Mouse (Mus musculus) gastrocnemius, postnatal 14 days (tissue): ENCODE measurements around the gene Nepn. TPM values are rescaled to one million over a fixed set of nuclear protein-coding genes. Genes with fewer than 3 reads are reported as not detected.

Experiments used
- DNase-seq: peaks from one replicate; pipeline ENCODE4 v3.0.0; 2021; ENCODE audit warnings: mixed read lengths
- intact Hi-C: fragments of 180-260 bp; cut with DNase I; formaldehyde crosslinking; loops from one replicate; pipeline ENCODE4 v1.15.1; 2025; ENCODE audit warnings: low total_unique reads
- total RNA-seq, 2 experiments: library from RNA; stranded (reverse); gene quantifications; 2 replicates each; pipeline ENCODE4 v1.2.3; 2021

Gene Nepn
- total RNA-seq, 2 experiments from 2014 or later, result not detected

DNA sequence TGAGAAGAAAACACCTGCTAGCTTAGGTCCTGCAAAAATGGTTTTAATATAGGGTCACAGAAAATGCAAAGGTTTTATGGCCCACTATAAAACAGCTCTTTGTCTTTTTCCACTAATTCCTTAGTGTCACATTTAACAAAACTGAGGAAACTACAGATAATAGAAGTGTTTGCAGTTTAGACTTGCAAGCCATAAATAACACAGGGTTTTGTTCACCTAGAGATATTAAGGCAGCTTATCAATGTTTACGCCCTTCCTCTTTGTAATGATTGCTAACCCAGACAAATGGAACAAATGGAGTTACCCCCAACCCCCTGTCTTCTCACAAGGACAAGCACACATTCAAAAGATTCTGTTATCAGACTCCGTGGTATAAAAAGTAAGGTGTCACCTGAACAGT lies 2.4 kb downstream of the Nepn start:
- DNase-seq, result no peak
- intact Hi-C loops, result no loop called here

- intact Hi-C loops, result no loop called here
- no peak for DNase-seq
Measured at GRCm38 (mm10) chr10:52396647-52397046, 7.9 kb downstream of the Nepn start.

DNA sequence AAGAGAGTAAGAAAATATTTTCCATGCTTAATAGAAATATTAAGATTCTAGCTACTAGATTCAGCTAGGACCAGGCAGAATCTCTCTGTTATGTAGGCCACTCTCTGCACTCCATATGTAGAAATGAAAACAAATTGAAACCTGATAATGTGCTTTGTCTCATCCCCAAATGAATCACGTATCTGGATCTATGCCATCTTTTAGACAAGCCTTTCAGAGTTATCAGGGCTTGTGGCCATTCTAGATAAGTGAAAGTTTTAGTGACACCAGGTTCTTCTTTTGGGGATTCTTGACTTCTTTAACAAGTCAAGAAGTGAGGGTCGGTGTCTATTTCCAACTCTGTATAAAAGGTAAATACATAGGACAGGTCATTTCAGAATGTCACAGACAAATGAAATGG lies 9.9 kb downstream of the Nepn start:
- intact Hi-C loops, result no loop called here
- DNase-seq, result no peak

- DNase-seq, result no peak
- intact Hi-C loops, result no loop called here
Measured at GRCm38 (mm10) chr10:52399722-52400121, 10.9 kb downstream of the Nepn start.

- DNase-seq, result no peak
- intact Hi-C loops, result no loop called here
Measured at GRCm38 (mm10) chr10:52405160-52405559, 16.4 kb downstream of the Nepn start.

DNA sequence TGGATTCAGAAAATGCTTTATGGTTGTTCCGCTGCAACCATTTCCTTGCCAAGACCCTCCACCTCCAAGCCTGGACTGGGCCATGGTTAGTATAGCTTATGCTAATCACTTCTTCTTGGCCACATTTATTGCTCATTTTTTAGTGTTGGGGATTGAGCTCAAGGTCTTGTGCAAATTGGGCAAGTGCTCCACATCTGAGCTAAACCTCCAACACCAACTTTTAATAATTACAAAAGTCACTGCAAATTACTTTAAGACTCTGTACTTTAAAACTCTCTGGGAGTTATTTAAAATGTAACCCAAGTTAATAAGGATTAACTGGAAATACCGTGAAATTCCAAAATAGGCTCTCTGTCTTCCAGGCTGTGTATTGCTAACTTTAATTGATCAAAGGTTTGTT lies 18.8 kb downstream of the Nepn start:
- DNase-seq, result no peak
- intact Hi-C loops, result no loop called here

DNA sequence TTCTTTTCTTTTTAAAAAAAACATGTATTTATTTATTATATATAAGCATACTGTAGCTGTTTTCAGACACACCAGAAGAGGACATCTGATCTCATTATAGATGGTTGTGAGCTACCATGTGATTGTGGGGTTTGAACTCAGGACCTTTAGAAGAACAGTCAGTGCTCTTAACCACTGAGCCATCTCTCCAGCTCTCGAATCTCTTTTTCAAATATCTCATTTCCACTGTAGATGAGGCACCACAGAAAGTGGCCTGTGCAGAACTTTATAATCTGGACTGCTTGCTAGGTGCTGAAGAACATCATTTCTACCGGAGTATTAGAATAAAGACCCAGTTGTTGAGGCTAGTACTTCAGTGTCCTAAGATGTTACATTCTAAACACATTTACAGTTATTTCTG lies 26.2 kb downstream of the Nepn start:
- DNase-seq, result no peak
- intact Hi-C loops, result no loop called here

GRCm38 (mm10) chr10:52416458-52416857 lies 27.7 kb downstream of the Nepn start:
- no peak for DNase-seq
- intact Hi-C loops, result no loop called here

DNA sequence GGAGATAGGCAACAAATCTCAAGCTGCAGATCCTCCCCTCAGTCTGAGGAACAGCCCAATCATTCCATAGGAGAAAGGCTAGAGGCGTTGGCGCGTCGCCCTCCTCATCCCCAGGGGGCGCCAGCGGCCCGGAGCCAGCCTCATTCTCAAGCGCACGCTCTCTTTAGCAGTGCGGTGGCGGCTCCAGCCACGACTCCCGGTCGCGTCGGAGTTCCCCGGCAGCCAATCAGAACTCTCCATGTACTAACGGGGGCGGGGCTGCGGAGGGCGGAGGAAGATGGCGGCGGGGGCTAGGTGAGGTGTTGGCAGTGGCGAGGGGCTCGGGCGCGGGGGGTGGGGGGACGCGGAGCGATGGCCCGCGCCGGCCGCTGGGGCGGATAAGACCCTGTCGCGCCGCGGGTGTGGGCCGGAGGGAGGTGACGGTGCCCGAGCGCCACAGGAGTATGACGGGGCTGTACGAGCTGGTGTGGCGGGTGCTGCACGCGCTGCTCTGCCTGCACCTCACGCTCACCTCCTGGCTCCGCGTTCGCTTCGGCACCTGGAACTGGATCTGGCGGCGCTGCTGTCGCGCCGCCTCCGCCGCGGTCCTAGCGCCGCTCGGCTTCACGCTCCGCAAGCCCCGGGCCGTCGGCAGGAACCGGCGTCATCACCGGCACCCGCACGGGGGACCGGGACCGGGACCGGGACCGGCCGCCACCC lies 28.7 kb downstream of the Nepn start, which contains the start of gene Nus1:
TSS of gene Nus1 (plus strand) at position 249 of the 699 bp plus-strand sequence.
- peak; percentile 97 for DNase-seq
- intact Hi-C loops, result no loop called here

DNA sequence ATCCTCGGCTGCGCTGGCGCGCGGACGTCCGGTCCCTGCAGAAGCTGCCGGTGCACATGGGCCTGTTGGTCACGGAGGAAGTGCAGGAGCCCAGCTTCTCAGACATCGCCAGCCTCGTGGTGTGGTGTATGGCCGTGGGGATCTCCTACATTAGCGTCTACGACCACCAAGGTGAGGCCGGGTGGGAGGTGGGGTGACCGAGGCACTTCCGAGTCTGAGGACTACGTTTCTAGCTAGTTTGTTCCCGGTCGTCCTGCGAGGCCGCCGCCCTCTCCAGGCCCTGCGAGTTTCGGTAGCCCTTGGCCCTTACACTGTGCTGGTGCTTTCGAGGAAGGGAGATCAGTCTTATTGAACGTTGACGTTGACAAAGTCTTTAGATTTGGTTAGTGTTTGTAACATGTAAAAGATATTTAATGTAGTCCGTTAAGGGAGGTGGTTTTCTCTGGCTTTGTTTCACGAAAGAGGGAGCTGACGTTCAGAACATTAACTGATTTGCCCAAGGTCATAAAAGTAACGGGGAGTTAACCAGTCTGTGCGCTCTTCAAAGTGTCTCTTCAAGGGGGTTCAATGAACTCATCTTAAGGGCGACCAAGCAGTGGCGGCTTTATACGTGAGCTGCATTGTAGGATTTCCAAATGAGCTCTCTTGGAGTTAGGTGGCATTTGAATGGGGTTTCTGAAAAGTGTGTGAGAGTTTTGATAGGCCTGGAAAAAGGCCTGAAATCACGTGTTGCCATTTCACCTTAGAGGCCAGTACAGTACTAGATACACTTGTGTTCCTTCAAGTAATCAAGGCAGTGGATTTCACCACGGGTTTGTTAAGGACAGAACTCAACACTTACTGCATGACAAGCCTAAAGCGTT lies 29.5 kb downstream of the Nepn start:
- DNase-seq, result no peak
- intact Hi-C loops, result no loop called here

GRCm38 (mm10) chr10:52418931-52419330 lies 30.2 kb downstream of the Nepn start:
- intact Hi-C loops, result no loop called here
- no peak for DNase-seq

DNA sequence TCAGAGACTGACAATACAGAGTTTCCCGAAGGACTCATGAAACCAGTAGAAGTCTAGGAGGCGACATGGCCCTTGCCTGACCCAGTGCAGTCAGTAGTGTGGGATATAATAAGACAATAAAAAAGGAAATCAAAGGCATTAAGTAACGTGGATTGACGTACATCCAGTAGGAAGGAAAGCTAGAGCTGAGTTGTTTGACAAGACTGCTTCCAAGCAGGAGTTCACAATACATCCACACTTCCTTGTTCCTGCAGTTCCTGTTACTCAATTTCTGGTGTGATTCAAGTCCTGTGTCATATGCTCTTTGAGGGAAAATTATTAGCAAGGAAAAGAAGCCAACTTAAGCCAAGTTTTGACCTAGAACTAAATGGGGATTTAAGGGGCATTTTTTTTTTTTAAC lies 30.6 kb downstream of the Nepn start:
- no peak for DNase-seq
- intact Hi-C loops, result no loop called here

DNA sequence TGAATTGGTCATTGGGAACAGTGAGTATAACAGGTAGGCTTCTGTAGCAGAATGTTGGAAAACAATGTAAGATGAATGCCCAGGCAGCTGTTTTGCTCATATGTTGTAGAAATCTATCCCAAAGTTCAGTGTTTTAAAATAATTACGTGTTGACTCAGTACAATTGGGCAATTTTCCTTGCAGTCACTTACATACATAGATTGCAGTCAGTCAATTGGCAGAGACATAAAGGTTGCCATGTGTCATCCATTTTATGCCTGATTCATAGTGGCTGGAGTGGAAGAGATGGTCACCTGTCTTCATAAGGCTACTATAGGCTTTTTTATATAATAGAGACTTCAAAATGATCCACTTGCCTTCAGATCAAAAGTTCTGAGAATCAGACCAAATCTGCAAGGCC lies 31.8 kb downstream of the Nepn start:
- intact Hi-C loops, result no loop called here
- DNase-seq, result no peak

DNA sequence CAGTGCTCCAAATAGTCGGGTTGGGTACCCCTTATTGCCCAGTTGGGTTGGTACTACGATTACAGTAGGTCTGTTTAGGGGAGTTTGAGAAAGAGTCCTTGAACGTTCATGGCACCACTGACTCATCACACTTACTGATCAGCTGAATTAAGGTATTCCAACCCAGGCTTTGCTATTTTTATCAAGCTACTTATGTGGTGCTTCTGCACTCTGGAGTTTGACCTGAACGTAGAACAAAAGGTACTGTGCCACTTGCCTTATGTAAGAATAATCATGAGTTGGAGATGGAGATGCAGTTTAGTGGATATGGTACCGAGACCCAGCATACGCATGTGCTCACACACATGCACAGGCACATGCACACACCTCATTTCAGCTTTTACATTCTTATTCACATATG lies 32.9 kb downstream of the Nepn start:
- no peak for DNase-seq
- intact Hi-C loops, result no loop called here

DNA sequence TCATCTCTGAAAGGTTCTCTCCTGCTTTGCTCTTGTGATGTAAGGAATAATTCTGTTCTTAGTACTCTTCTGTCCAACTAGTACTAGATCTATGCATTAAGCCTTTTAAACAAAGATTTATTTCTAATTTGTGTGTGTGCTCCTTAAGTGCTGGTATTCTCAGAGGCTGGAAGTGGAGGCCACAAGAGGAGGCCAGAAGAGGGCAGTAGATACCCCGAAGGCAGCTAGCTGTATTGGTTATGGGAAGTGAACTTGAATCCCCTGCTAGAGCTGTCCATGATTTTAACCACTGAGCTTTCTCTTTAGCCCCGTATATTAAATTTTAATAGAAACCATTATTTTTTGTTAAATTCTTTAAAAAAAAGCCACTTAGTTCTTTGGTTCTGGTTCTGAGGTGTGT lies 34.3 kb downstream of the Nepn start:
- intact Hi-C loops, result no loop called here
- no peak for DNase-seq

DNA sequence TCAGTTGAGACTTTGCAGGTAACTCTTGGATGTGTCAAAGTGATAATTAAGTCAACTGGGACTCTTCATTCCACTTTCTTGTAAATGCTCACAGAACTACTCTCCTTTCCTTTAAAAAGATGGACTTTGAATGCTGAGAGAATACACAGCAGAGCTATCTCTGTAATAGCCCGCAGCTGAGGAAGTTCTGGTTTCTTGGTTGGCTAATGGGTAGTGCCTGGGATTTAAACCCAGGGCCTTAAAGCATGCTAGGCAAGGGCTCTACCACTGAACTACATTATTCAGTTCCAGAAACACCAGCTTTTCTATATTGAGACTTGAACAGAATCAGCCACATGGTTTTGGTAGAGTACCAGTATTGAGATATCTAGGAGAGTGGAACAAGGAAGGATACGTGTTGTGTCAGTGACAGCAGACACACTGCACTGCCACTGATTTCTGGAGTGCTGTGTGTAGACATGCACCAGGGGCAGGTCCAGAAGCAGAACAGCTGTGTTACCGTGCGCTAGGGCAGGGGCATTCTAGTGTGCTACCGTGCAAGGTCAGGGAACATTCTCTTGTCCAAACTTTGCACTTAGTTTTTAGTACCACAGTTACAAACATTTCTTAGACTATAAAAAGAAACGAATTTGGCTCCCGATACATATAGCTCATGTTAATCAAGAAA lies 37.7 kb downstream of the Nepn start:
- no peak for DNase-seq
- intact Hi-C loops, result no loop called here

- no peak for DNase-seq
- intact Hi-C loops, result no loop called here
Measured at GRCm38 (mm10) chr10:52427634-52428415, 39.1 kb downstream of the Nepn start.

DNA sequence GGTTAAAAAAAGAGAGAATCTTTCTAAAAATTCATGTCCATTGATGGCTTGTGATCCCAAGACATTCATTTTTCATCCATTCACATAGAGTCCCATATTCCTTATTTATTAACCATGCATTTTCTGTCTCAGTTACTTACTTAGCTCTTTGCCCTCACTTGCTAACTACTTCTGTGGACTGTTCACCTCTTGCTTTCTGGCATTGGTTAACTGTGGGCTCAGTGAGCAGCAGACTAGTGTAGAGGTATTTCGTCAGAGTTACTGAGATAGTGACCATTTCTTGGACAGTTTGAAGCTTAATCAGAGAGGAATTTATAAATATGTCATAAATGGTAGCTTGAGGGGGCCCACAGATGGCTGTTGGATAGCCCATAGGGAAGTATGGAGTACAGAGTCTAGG lies 42.2 kb downstream of the Nepn start:
- intact Hi-C loops, result no loop called here

DNA sequence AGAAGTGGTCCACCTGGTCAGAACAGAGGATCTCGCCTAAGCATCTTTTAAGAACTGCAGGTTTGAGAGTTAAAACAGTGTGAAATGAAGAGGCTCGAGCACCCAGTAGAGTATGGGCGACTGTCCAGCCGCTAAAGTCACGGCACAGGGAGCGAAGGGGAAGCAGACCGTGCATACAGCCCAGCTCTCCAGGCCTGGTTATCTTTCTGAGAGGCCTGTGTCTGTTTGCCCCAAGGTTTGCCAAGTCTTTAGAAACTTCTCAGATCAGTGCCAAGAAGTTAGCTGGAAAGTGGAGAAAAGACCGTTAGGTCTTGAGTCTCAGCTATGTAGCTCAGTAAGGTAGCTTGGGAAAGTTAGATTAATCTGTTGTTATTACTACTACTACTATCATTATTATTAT lies 46.1 kb downstream of the Nepn start:
- intact Hi-C loops, result no loop called here
- no peak for DNase-seq

More for the DNA sequence above, 42.2 kb downstream of the Nepn start:
- no peak for DNase-seq
